Mouse (Mus musculus) testis, adult 2 months (tissue): ENCODE measurements at regions not wholly inside any gene's neighbourhood (a gene's known extent, or its start where the extent isn't known, plus 50 kb on each side); places are given as distances from the start of the nearest gene placed in this dataset.

Experiments
- CTCF ChIP-seq: fragments of 200-500 bp; IDR thresholded peaks from 2 replicates; pipeline ENCODE4 v1.5.1; 2012; ENCODE audit warnings: low read depth, mild to moderate bottlenecking, inconsistent platforms, low read length, moderate library complexity; ENCODE audit not compliant: control insufficient read depth, insufficient read depth, insufficient replicate concordance
- POLR2A ChIP-seq: fragments of 200-500 bp; IDR thresholded peaks from 2 replicates; pipeline ENCODE4 v1.6.1; 2012; ENCODE audit warnings: low read depth, mild to moderate bottlenecking, inconsistent platforms, low read length, moderate library complexity; ENCODE audit not compliant: control insufficient read depth

DNA sequence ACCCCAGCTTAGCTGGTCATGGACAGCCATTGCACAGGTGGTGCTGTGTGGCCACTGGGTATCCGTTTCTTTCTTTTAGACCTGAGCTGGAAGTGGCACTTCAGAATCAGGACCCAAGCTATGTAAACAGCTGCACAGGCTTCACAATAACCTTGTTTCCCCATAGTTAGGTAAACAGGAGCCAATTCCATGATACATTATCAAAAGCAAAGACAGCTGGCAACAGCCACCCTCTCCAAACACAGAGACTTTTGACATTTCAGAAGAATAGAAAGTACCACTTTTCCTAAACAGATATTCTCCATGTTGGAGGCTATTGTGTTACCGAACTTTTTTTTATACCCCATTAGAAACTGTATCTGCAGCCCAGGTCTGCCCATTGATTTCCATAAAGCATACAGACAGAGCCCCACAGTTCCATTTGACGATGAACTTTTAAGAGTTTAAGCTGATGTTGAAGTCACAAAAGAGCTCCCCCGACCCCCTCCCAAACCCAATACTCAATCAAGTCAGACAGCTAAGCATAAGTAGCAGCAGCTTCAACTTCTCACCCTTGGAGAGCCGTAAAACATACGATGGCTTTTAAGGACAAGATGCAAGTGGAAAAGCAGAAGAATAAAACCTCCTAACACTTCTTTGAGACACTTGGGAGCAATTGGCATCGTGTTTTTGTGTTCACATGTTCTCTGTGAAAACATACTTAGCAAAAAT lies 162.5 kb upstream of the Arglu1 start:
- TF ChIP-seq POLR2A (no peak), CTCF (no peak)
